Mouse (Mus musculus) layer of hippocampus, postnatal 36 days (tissue): Measurements from ENCODE around the gene Sec31a. TPM values are rescaled to one million over a fixed set of nuclear protein-coding genes. Genes with fewer than 3 reads are reported as not detected.

Experiments
- DNase-seq, 2 experiments: peaks; one replicate each; pipeline ENCODE4 v3.0.0; 2022
- total RNA-seq, 2 experiments: library from RNA; stranded (reverse); gene quantifications; 2 replicates each; pipeline ENCODE4 v1.2.3; 2021

Sec31a gene
- total RNA-seq, 2 experiments from 2014 or later, result 95.7 to 112 TPM

- DNase-seq, result no peak
These were observed 7.5 kb downstream of the Sec31a start for GRCm38 (mm10) chr5:100408485-100408884.

GRCm38 (mm10) chr5:100396753-100397152 lies 19.3 kb downstream of the Sec31a start:
- no peak for DNase-seq

- no peak for DNase-seq
These were observed 22.4 kb downstream of the Sec31a start for GRCm38 (mm10) chr5:100393681-100394080.

DNA sequence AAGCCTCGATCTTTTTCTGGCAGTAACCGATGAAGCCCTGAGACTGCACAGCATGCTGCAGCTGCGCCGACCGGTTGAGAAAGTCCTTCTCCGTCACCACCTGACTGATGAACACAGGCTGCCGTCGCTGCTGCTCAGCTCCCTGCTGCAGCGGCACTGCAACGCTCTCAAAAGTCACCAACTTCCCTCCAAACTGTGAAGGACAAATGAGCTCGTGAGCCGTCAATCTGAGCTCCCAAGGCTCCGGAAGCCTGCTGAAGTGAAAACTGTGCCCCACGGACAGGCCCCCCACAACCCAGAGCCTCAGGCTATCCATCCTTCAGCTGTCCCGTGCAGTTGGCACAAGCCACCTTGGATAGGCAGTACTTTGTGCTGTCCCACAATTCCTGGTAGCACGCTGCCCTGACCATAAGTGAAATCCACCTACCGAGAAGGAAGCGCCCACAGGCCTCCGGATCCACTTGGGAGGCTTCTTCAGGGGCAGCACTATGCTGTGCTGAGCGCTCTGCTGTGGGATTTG lies 23.5 kb downstream of the Sec31a start:
- DNase-seq, result no peak

- no peak for DNase-seq
These were observed 32.1 kb downstream of the Sec31a start for GRCm38 (mm10) chr5:100383782-100384510.

- peak; percentile 13 to 26 for DNase-seq
These were observed 34.9 kb downstream of the Sec31a start for GRCm38 (mm10) chr5:100381094-100381493.

DNA sequence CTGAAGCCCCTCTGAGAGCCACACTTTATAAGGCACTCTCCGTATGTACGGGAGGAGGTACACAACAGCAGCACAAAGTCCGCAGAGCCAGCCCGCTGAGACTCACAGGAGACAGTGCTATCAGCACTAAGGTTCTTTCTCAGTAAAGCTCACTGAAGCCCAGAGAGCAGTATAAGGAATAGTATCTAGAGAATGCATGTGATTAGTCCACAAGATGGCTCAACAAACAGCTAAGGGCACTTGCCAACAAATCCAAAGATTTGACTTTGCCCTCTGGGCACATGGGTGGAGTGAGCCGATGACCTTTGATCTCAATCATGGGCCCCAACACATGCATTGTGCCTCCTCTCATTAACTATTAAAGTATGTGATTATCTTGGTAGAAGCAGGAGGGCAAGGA lies 35.8 kb downstream of the Sec31a start:
- DNase-seq, result no peak

GRCm38 (mm10) chr5:100378981-100379380 lies 37.1 kb downstream of the Sec31a start:
- DNase-seq, result no peak

- no peak for DNase-seq
These were observed 37.8 kb downstream of the Sec31a start for GRCm38 (mm10) chr5:100378211-100378610.

- no peak for DNase-seq
These were observed 38.7 kb downstream of the Sec31a start for GRCm38 (mm10) chr5:100377376-100377775.

GRCm38 (mm10) chr5:100374703-100375102 lies 41.3 kb downstream of the Sec31a start:
- DNase-seq, result no peak

- DNase-seq, result peak; percentile 31 to 34
These were observed 42.1 kb downstream of the Sec31a start for GRCm38 (mm10) chr5:100373952-100374351.

DNA sequence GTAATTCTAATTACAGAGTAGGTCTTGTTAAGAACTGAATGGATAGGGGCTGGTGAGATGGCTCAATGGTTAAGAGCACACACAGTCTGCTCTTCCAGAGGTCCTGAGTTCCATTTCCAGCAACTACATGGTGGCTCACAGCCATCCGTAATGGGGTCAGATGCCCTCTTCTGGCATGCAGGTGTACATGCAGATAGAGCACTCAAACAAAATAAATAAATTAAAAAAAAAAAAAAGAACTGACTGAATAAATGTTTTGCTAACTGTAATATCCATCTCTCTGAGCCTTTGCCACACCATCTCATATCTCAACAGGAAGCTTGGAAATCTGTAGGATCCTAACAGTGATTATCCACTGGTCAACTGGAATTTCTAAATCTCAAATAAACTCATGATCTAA lies 45.1 kb downstream of the Sec31a start:
- no peak for DNase-seq

DNA sequence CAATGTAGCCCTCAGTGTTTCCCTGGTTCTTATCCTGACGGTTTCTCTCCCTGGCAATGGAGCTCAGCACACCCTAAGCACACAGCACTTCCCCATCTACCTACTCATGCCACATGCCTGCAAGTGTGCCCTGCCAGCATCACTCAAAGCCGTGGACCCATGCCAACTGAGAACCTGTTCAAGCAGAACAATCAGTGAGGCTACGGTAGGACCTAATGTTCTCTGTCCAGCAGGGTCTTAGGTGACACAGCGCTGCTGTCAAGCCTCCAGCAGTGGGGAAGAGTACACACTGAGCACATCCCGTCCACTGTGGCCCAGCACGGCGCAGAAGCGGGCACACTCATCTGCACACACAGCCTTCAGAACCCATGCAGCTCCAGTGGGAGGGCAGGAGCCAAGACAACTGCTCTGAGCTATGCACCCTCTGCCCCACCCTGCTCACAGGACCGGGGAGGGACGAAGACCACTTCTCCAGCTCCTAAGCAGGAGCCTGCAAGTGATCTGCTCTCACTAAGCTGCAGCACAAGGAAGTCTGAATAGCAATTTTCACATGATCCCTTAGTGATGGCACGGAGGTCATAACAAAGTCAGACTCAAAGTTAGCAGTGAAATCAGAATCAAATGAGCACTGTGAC lies 46.1 kb downstream of the Sec31a start:
- peak; percentile 27 to 37 for DNase-seq

DNA sequence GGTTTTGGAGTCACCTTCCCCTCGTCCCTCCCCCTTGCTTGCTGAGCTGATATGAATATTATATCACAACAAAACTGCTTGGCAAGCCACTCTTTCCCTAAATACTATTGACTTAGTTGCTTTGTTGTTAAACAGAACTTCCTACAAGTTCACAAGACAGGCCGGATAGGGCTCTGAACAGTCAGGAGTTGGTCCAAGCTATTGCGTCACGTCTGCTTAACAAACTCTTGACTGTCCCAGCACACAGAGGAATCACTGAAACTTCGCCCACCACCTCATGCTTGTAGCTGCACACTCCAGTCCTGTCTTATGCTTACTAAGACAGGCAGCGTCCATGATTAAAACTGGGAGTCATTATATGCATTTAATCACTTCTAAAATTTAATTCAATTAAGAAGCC lies 46.9 kb downstream of the Sec31a start:
- DNase-seq, result no peak

DNA sequence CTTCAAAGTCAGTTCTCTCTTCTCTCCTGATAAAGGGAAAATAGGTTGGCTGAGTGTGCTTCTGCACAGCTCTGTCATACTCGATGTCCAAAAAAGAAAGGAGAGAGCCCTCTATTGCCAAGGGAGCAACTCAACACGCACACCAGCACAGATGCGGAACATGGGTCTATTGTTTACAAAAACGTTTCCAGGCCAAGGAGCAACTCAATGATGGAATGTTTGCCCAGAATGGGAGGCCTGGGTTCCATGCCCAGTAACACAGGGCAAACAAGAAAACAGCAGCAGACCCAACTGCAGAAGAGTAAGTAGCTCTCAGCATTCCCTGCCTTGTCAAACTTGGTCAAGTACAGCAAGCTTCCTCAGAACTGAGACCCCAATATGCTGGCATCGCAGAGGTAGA lies 47.5 kb downstream of the Sec31a start:
- DNase-seq, result no peak

- no peak for DNase-seq
These were observed 49.0 kb downstream of the Sec31a start for GRCm38 (mm10) chr5:100367051-100367450.

DNA sequence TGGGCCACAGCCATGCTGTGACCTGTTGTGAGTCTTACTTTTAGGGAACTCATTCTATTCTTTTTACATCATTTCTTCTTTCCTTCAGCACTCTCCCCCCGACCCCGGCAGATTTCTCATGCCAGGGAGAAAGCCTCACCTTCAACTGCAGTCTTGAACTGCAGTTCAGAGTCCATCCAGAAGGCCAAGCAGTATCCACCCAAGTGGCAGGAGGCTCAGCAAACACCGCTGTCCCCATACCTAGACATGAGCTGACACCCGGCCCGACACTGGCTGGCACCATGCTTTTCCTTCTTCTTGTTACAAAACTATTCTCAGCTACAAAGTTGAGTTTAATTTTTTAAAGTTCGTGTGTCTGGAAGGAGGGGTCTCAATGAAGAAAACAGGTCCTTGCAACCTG lies 55.7 kb downstream of the Sec31a start:
- no peak for DNase-seq

DNA sequence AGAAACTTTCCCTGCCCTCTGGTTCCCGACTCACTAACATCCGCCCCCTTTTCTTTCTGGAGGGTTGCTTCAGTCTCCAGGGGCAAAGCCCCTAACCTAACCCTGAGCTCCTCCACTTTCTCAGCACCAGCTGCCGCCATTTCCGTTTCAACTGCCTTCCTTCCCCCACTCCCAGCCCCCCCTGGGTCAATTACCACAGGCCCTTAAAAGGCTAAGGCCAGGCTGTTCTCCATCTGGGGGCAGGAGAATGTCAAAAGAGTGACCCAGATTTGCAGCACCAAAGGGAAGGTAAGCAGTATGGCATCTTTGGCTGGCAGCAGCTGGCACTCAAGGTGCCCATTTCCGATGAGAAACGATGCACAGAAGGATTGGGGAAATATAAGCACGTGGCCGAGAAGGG lies 57.7 kb downstream of the Sec31a start:
- DNase-seq, result no peak

DNA sequence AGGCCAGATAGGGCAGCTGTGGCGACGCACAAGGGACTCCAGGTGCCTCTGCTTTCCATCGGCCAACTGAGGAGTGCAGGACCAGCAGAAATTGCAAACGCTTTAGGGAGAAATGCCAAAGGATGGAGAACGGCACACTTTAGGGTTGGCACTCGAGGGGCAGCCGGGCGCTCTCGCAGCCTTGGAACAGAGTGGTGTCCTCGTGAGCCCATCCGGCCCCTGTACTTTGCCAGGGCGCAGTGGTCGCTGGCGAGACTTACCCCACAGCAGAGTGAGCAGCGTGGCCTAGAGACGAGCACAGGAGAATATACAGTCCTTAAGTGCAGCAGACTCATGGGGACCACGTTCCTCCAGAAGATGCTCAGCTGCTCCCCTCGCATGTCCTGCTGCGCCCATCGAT lies 61.4 kb downstream of the Sec31a start:
- DNase-seq, result no peak

GRCm38 (mm10) chr5:100352986-100353848 lies 62.8 kb downstream of the Sec31a start:
- DNase-seq, result no peak

DNA sequence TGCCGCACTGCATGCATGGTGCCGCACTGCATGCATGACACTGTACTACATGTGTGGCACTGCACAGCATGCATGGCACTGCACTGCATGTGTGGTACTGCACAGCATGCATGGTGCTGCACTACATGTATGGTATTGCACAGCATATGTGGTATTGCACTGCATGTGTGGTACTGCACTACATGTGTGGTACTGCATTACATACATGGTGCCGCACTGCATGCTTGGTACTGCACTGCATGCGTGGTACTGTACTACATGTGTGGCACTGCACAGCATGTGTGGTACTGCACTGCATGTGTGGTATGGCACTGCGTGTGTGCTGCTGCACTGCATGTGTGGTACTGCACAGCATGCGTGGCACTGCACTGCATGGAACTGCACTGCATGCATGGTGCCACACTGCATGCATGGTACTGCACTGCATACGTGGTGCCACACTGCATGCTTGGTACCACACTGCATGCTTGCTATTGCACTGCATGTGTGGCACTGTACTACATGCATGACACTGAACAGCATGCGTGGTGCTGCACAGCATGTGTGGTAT lies 65.1 kb downstream of the Sec31a start:
- DNase-seq, result no peak
